Mouse (Mus musculus) neural tube, embryonic 11.5 days (tissue): ENCODE data around the gene Gm26558. TPM values are rescaled to one million over a fixed set of nuclear protein-coding genes. Genes with fewer than 3 reads are reported as not detected.

ENCODE experiments used
- ATAC-seq: fragments of 200-750 bp; cut with Nextera tagmentation; 2 replicates; pipeline ENCODE4 v1.8.0; 2017; ENCODE audit warnings: moderate number of reproducible peaks, mild to moderate bottlenecking, moderate TSS enrichment, moderate library complexity; ENCODE audit not compliant: insufficient read depth, low FRiP score, low TSS enrichment
- DNase-seq: peaks from one replicate; pipeline ENCODE4 v3.0.0-alpha.2; 2015; ENCODE audit warnings: low spot score
- H3K27ac ChIP-seq: fragments of 300-500 bp; sonication (generic); 2 replicates; pipeline ENCODE4 v1.5.1; 2014; ENCODE audit warnings: low read depth, mild to moderate bottlenecking, low read length
- H3K27me3 ChIP-seq: fragments of 300-500 bp; sonication (generic); 2 replicates; pipeline ENCODE4 v1.6.1; 2014; ENCODE audit warnings: mild to moderate bottlenecking, low read length, mixed read lengths; ENCODE audit not compliant: control insufficient read depth, insufficient read depth
- H3K36me3 ChIP-seq: fragments of 300-500 bp; sonication (generic); 2 replicates; pipeline ENCODE4 v1.6.1; 2014; ENCODE audit warnings: mild to moderate bottlenecking, low read length, moderate library complexity, mixed read lengths; ENCODE audit not compliant: control insufficient read depth, insufficient read depth
- H3K4me1 ChIP-seq: fragments of 300-500 bp; sonication (generic); 2 replicates; pipeline ENCODE4 v1.6.1; 2014; ENCODE audit warnings: low read length, mixed read lengths; ENCODE audit not compliant: control insufficient read depth, insufficient read depth
- H3K4me2 ChIP-seq: fragments of 300-500 bp; sonication (generic); 2 replicates; pipeline ENCODE4 v1.6.1; 2014; ENCODE audit warnings: low read depth, mild to moderate bottlenecking, moderate library complexity
- H3K4me3 ChIP-seq: fragments of 300-500 bp; sonication (generic); 2 replicates; pipeline ENCODE4 v1.5.1; 2014; ENCODE audit warnings: low read depth, low read length
- H3K9ac ChIP-seq: fragments of 300-500 bp; sonication (generic); 2 replicates; pipeline ENCODE4 v1.6.1; 2014; ENCODE audit warnings: mild to moderate bottlenecking, low read length
- H3K9me3 ChIP-seq: fragments of 300-500 bp; sonication (generic); 2 replicates; pipeline ENCODE4 v1.6.1; 2016; ENCODE audit warnings: low read length; ENCODE audit not compliant: control insufficient read depth
- WGBS: fragments of 180-500 bp; shearing (Covaris S2); extraction: QIAGEN DNeasy Blood & Tissue Kit; methylation state at CpG from one replicate; pipeline ENCODE4 v1.1.7; 2014; 5-methylcytosine and 5-hydroxymethylcytosine counted together
- polyA plus RNA-seq: library from polyadenylated mRNA; unstranded; fragments of >200 nt; fragmentation: Nextera tagmentation; extraction: Ambion mirVana; gene quantifications from 2 replicates; pipeline ENCODE4 v1.2.1, GENCODE M21; 2014

The Gm26558 gene
- polyA plus RNA-seq, 1 experiment from 2014 or later: 4.7 TPM

- Histone ChIP-seq H3K27ac (peak within 1 kb of the TSS; percentile 82), H3K4me1 (no peaks in the 10 kb centered on the region), H3K4me3 (peak within 1 kb of the TSS; percentile 88), H3K4me2 (peak within 1 kb of the TSS; percentile 77), H3K9me3 (no peaks in the 10 kb centered on the region), H3K9ac (peak within 1 kb of the TSS; percentile 96), H3K27me3 (no peaks in the 10 kb centered on the region), H3K36me3 (no peaks in the 10 kb centered on the region)
- ATAC-seq (peak; percentile 95), DNase-seq (peak; percentile 99)
- WGBS: under 1% methylated on average over 64 of the region's 64 CpGs
Observed at GRCm38 (mm10) chr2:70660887-70661714, 807 bp downstream of the Gm26558 start, which contains the start of gene Gorasp2. Gene Gorasp2 (plus strand): TSS chr2:70661576.

DNA sequence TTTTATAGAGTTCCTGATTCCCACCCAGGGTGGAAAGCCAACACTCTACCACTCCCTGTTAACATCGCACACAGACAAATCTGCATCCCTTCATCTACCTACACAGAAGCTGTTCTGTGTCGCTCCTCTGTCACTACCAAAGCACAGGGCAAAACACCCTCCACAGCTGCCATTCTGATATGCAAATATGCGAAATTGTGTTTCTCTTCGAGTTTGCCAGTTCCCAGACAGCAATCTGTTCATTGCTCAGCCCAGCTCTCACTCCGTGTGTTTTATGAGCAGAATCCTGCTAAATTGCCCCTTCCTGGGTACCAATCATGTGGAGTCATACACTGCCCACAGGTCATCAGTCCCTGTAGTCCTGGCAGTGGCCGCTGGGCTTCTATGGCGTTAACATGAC, 4.8 kb downstream of the Gm26558 start:
- Histone ChIP-seq H3K36me3 (no peaks in the 10 kb centered on the region), H3K4me3 (no peak overlapping the region), H3K4me1 (no peaks in the 10 kb centered on the region), H3K27me3 (no peaks in the 10 kb centered on the region), H3K4me2 (no peak overlapping the region), H3K27ac (no peak overlapping the region), H3K9me3 (no peaks in the 10 kb centered on the region), H3K9ac (no peak overlapping the region)
- WGBS: 70% methylated on average over 7 of the region's 7 CpGs
- no peak for ATAC-seq
- DNase-seq: no peak

DNA sequence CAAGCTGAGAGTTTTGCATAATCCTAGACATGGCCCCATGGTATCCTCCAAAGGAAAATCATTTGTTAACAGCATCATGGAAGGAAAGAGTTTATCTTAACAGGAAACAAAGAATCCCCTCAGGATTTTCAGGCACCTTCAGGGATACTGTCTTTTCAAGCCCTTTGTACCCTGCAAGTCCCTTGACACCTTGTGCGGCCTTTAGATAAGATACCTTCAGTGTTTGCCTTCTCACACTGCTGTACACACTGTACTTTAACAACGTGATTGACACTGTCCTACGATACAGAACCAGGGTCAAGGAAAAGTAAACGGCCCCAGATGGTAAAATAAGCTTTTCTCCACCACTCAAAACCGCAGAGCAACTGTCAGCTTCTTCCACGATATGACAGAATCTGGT, 10.1 kb downstream of the Gm26558 start:
- Histone ChIP-seq H3K9ac (no peak overlapping the region), H3K4me1 (no peaks in the 10 kb centered on the region), H3K4me2 (no peak overlapping the region), H3K9me3 (no peaks in the 10 kb centered on the region), H3K27ac (no peak overlapping the region), H3K36me3 (no peaks in the 10 kb centered on the region), H3K27me3 (no peaks in the 10 kb centered on the region), H3K4me3 (no peak overlapping the region)
- WGBS: 75% methylated on average over 6 of the region's 6 CpGs
- DNase-seq (no peak), ATAC-seq (no peak)

- no peaks in the 10 kb centered on the region for H3K36me3 ChIP-seq
Observed at GRCm38 (mm10) chr2:70649471-70649870, 12.4 kb downstream of the Gm26558 start.

GRCm38 (mm10) chr2:70648271-70648670, 13.6 kb downstream of the Gm26558 start:
- Histone ChIP-seq H3K4me2 (no peak overlapping the region), H3K9me3 (no peaks in the 10 kb centered on the region), H3K36me3 (no peaks in the 10 kb centered on the region), H3K4me1 (peaks cover 4% of the 10 kb centered on the region; the same call in 1 of the 2 replicates), H3K27me3 (no peaks in the 10 kb centered on the region), H3K9ac (no peak overlapping the region), H3K27ac (no peak overlapping the region), H3K4me3 (no peak overlapping the region)
- 89% methylated on average over 5 of the region's 5 CpGs for WGBS
- ATAC-seq (no peak), DNase-seq (no peak)

More at GRCm38 (mm10) chr2:70649471-70649870, 12.4 kb downstream of the Gm26558 start:
- DNase-seq: no peak
- no peaks in the 10 kb centered on the region for H3K27me3 ChIP-seq
- 84% methylated on average over 3 of the region's 4 CpGs for WGBS
- no peak overlapping the region for H3K27ac ChIP-seq
- H3K9me3 ChIP-seq: no peaks in the 10 kb centered on the region
- no peak overlapping the region for H3K9ac ChIP-seq
- no peak overlapping the region for H3K4me2 ChIP-seq
- no peak for ATAC-seq
- H3K4me3 ChIP-seq: no peak overlapping the region
- H3K4me1 ChIP-seq: no peaks in the 10 kb centered on the region

DNA sequence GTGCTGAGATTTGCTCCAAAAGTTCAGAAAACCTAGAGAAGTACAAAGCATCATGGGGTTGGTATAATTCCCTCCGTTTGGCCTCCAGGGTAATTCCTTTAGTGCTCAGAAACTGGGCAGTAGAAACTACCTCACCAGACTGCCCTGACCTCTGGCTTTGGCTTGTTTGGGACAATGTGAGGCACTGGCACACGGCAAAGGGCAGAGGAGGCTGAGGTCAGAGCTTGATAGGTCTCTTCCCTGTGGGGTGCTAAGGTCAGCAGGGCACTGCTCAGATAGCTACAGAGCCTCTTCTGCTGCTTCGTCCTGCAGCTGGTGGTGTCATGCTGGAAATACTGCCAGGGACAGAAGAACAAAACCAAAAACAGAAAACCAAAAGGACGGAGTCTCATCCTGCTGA, 14.2 kb downstream of the Gm26558 start:
- no peak overlapping the region for H3K4me2 ChIP-seq
- ATAC-seq: no peak
- WGBS: 25% methylated on average over 4 of the region's 4 CpGs
- H3K27me3 ChIP-seq: no peaks in the 10 kb centered on the region
- H3K36me3 ChIP-seq: no peaks in the 10 kb centered on the region
- DNase-seq: no peak
- H3K4me1 ChIP-seq: peaks cover 6% of the 10 kb centered on the region
- H3K27ac ChIP-seq: no peak overlapping the region
- H3K9ac ChIP-seq: no peak overlapping the region
- no peaks in the 10 kb centered on the region for H3K9me3 ChIP-seq
- H3K4me3 ChIP-seq: no peak overlapping the region

- H3K27ac ChIP-seq: no peak overlapping the region
- no peak overlapping the region for H3K4me2 ChIP-seq
- no peaks in the 10 kb centered on the region for H3K27me3 ChIP-seq
- no peak overlapping the region for H3K9ac ChIP-seq
- DNase-seq (no peak), ATAC-seq (no peak)
- H3K9me3 ChIP-seq: no peaks in the 10 kb centered on the region
- H3K36me3 ChIP-seq: no peaks in the 10 kb centered on the region
- WGBS: 84% methylated on average over 6 of the region's 6 CpGs
- H3K4me1 ChIP-seq: peaks cover 7% of the 10 kb centered on the region
- no peak overlapping the region for H3K4me3 ChIP-seq
Observed at GRCm38 (mm10) chr2:70645266-70645780, 16.6 kb downstream of the Gm26558 start.

DNA sequence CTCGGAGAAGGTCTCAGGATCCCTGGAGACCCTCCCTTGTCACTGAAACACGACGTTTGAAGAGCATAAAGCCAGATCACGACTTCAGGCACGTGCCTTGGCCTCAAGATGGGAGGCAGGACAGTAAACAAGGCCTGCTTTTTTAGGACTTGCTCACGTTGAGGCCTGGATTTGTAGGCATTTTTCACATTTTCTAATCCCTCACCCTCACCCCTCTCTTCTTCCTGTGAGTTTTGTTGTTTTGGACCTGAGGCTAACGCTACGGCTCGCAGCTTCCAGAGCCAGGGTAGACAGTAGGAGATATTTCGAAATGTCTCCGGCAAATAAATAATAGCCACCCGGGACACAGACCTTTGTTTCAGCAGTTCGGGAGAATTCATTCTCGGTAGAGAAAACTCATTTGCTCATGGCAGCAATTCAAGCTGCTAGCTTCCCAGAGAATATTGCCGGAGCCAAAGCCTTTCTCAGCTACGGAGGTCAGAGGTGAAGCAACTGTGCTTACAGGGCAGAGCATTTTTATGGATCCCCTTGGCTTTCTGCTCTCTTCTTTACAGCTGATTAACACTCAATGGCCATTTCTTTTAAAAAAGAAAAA, 18.8 kb downstream of the Gm26558 start:
- H3K36me3 ChIP-seq: no peaks in the 10 kb centered on the region
- no peaks in the 10 kb centered on the region for H3K9me3 ChIP-seq
- peaks cover 7% of the 10 kb centered on the region for H3K4me1 ChIP-seq
- no peak overlapping the region for H3K9ac ChIP-seq
- DNase-seq (peak; percentile 19), ATAC-seq (no peak)
- 39% methylated on average over 16 of the region's 16 CpGs for WGBS
- no peaks in the 10 kb centered on the region for H3K27me3 ChIP-seq
- no peak overlapping the region for H3K4me2 ChIP-seq
- peak overlapping the region; percentile 54; the same call in 1 of the 2 replicates for H3K27ac ChIP-seq
- H3K4me3 ChIP-seq: no peak overlapping the region
